Mouse (Mus musculus) ovary, postnatal 36 days (tissue): ENCODE measurements around the gene Ccp110.

Source experiments
- DNase-seq: peaks from one replicate; pipeline ENCODE4 v3.0.0; 2022; ENCODE audit warnings: low spot score, mixed read lengths

Ccp110 gene

DNA sequence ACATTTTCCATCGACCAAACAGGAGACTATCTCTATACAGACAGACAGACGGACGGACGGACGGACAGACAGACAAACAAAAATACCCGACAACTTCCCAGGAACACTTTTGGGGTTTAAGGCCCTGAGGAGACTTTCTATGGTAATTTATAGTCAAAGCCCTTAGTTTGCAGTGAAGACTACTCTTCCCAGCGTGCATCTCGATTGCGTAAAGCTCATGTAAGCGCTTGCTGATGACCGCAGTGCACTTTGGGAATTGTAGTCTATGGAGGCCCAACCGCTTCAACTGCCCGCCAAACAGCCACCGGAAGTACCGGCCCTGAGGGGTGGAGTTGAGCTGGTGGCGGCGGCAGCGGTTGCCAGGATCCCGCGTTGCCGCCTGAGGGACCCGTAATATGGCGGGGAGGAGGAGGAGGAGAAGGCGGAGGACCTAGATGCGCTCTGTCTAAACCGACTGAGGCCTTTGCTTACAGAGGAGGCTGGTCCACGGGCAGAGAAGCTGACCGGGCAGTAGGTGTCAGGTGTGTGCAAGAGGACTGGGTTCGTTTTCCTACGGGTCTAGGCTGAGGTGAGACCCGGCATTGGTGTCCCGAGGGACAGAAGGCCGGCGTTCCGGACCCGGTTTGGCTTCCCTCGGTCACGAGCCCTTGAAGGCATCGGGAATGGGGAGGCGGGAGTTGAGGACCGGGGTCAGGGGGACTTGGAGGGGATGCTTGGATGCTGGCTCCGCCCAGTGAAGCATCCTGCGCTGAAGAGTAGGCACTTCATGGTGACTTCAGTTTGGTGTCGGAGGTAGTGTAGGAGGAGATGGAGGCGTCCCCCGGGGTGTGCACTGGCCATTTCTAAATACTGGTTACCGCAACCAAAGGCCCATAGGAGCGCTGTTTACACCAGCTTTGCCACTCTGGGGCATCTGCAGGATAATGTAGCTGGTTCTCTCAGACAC, at the start of gene Ccp110:
TSS of gene Ccp110 (plus strand) at position 325 of the 946 bp plus-strand sequence.
- DNase-seq = peak; percentile 89

DNA sequence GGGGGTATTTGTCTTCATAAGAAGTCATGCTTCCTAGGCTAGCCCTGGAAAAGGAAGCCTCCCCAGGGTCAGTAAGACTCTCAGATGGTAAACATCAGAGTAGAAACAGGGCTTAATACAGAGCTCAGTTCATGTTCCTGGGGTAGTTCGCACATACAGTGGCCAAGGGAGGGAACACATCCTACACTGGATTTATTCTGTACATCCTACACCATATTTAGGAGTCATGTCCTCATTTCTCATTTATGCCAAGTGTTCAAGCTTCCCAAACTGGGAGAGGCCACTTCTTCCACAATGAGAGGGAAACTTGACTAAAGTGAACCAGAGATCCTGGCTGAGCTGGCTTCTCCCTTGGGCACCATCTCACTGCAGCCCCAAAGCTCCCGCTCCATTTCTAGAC, 44.6 kb upstream of the Ccp110 start:
- no peak for DNase-seq

DNA sequence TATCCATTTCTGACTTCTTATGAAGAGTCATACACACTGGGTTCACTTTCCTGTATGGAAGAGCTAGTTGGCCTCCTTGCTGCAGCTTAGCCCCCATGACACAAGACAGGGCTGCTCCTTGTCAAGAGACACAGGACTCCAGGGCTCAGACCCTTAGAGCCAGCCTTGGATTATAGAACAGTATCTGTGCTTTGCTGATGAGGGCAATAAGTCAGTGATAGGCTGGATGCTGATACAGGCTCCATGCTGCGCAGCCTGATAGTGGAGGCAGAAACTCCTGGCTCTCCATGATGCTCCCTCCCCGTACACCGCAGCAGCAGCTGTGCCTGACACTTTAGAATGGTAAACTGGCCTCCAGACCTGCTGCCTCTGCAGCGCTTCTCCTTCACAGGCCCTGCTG, 42.2 kb upstream of the Ccp110 start:
- no peak for DNase-seq

DNA sequence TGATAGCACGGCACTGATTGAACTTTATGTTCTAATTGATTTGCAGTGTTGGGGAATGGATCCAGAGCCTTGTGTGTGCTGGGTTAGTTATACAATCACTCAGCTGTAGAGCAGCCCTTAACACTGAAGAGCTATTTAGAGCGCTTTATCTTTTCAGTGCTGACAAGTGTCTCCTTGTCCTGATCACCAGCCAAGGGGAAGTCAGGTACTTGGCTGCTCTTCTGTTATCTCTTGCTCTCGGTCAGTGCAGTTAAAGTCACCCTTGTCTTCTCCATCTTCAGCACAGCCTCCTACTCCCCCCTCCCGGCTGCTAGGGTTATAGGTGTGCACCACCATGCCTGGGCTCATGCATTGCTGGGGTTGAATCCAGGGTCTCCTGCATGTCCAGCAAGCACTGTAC, 35.5 kb upstream of the Ccp110 start:
- no peak for DNase-seq

DNA sequence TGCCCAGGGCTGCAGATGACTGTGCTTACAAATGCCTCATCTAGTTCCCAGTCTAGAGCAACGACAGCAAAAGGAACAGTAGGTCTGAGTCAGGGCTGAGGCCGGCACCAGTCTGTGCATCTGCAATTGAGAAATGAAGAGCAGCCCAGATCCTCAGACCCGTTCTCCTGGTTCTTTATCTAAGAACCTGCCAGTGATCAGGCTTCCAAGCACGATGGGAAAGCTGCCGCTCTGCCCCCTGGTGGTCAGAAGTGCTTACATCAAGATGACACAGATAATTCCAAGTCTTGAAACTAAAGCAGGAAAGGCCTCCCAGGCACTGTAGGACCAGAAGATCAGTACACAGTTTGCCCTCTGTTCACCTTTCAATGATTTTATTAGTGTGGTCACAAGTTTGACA, 24.2 kb upstream of the Ccp110 start:
- peak; percentile 54 for DNase-seq

DNA sequence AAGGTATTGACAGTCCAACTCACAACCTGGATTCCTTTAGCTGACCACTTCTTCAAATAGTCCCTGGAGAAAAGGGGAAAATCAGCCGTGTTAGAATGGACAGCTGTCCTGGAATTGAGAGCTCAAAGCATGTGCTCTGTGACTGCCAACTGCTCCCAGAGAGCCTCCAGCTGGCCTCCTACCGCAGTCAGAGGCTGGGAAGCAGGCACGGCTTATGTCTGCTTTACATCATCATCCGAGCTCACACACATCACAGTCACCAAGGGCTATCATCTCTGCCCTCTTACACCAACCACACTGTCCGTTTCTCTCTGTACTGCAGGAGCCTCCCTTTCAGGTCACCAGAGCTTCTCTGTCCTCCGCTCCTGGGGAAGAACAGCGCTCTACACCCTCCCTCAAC, 23.3 kb upstream of the Ccp110 start:
- DNase-seq = no peak

DNA sequence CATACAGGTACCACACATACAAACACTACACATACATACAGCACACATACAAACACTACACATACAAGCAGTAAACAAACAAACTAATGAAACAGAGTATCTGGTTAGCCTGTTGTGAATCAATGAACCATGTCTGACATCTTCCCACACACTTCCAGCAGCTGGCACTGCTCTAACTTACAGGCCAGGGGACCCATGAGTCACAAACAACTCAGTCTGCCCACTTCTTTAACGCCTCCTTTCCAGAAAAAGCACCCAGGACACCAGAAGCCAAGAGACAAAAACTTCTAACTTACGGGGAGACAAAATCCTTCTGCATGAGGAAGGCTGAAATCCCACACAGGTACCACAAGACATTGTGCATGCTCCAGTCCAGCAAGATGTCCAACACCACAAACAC, 21.1 kb upstream of the Ccp110 start:
- no peak for DNase-seq

DNA sequence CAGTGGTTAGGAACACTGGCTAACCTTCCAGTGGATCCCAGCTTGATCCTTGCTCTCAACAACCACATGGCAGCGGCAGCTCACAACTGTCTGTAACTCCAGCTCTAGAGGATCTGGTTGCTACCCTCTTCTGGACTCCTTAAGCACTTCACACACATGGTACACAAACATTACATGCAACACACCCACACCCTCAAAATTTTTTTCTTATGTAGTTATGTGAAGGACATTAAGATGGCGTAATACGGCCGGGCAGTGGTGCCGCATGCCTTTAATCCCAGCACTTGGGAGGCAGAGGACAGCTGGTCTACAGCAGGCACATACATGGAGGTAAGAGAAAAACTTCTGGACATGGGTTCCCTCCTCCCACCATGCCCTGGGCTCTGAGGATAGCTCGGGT, 16.2 kb upstream of the Ccp110 start:
- DNase-seq = no peak

DNA sequence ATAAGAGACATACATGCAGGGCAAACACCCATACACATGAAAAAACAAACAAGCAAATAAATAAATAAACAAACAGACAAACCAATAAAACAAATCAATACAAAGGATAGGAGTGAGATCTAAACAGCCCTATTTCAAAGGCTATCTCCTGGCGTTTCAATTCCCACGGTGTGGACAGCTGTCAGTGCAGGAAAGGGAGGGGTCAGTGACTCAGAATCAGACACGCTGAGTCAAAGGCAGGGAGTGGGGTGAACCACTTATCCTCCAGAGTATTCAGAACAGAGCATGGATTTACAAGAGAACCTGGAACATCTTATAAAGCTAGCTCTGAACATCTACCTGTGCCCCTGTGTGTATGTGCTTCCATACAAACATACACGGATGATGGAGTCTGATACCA, 15.2 kb upstream of the Ccp110 start:
- DNase-seq = no peak

DNA sequence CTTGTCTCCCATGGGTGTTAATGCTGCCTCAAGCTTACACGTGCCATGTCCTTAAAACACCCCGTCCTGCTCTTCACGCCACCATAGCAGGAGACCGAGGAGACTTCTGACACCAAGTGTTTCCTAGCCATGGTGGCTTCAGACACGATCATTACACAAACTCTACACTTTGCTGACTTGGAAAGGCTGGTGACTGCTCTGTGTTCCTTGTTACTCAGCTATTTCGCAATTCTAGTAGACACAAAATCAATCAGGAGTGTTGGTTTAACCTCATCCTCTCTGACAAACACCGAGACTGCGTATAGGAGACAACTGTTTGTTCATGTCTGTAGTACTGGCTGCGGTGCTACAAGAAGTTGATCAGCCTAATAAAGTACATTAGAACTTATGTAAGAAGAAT, 13.5 kb upstream of the Ccp110 start:
- no peak for DNase-seq

DNA sequence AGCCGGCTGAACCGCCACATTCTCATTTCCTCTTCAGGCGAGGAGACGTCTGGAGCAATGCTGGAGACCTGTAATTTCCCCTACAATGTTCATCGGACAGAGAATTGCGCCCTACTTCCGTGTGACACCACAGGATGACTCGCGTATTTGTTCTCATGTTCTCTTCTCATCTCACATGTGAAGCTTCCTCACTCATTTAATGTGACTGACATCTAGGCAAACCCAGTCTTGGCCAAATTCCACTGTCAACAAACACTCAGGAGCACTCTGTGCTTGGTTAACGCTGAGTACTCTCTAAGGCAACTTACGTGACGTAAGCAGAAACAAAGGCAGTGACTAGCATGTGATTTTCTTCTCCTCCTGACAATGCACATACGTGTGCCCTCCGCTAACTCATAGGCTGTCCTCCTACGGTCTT, 9.2 kb upstream of the Ccp110 start:
- no peak for DNase-seq

DNA sequence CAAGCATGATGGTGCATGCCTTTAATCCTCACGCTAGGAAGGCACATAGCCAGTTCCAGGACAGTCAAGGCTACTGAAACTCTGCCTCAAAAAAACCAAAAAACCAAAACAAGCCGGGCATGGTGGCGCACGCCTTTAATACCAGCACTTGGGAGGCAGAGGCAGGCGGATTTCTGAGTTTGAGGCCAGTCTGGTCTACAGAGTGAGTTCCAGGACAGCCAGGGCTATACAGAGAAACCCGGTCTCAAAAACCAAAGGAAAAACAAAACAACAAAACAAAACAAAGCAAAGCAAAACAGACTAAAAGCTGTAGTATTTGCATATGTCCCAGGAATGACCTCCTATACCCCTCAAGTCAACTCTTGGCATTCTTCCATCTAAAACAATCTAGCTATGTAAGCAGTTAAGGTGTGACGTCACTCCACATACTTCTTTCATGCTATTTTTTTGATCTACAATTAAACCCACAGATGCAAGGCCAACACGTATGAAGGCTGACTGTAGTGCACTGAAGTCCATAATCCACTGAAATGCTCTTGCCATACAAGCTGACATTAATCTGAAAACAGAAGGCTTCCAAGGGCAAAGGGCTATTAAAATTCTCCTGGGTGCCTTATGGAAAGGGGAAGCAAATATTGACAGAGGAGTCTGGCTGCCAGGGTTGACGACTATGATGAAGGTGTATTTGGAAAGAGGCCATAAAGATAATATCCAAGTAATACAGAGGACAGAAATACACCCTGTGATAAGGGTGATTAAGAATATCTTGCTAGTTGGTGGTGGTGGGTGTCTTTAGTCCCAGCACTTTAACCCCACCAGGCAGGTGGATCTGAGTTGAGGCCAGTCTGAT, 8.1 kb upstream of the Ccp110 start:
- DNase-seq = no peak

DNA sequence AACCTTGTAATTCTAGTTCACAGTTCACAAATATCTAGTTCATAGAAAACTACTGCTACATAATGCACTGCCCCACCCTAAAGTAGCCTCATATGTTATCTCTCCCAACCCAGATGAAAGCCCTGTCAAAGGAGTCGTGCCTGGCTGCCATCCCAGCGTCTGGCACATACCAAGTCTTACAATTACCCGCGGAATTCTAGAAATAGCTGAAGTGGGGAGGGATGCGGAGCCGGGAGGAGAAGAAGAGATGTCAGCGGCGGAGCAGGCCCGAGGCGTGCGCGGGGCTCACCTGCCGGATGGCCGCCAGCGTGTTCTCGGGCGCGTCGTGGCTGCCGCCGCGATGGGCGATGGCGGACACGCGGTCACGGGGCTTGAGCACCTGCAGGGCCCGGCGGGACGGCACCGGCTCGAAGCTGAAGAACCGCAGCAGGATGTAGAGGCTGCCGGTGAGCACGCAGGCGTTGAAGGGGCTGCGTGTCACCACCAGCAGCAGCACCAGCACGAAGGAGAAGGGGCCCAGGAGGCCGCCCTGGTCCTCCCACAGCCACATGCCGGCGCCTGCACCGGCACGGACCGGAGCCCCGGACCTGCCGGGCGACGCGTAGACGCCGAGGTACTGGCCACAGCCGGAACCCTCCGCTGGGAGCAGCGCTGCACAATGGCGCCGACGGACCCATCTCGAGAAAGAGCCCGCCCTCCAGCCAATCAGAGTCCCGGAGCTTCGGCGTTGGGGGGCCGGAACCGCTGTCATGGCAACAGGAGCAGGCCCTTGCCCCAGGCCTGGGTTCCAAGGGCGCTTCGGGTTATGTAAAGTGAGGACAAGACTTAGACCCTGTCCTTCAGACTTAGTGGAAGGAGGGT, 7.0 kb upstream of the Ccp110 start, which contains the start of gene Gde1:
TSS of gene Gde1 (minus strand) at position 678 of the 861 bp plus-strand sequence.
- DNase-seq = peak; percentile 92

DNA sequence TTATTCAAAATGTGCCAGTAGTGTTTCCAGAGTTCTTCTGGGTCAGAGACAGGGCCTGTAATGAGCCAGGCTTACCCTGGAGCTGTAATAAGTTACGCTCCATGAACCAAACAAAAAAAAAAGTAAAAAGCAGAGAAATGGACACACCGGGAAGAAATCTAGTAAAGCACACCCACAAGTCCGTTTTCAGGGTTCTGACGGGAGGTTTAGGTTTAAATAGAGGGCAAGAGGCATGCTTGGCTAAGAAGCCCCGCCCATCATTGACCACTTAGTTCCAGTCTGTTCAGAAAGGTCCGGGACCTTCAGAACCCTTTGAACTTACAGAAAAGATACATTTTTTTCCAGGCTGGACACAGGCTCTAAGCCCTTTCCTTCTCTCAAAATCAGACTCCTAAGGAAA, 6.3 kb upstream of the Ccp110 start:
- no peak for DNase-seq

DNA sequence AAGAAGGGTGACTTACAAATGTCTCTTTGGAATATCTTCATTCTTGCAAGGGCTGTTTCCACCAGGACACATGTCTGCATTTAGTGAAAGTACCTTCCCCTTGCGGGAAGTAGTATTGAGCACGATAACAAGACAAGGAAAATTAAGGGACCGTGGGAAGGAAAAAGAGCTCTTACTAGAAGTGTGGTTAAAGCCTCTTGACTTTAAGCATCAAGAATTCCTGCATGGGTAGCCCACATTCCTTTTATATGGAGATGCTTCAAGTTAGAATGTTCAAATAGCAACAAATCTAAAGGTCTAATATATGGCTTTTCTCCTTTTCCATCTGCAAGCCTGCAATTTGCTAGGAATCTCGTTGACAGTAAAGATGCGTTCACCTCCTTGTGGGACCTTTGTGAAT, 5.9 kb upstream of the Ccp110 start:
- no peak for DNase-seq

DNA sequence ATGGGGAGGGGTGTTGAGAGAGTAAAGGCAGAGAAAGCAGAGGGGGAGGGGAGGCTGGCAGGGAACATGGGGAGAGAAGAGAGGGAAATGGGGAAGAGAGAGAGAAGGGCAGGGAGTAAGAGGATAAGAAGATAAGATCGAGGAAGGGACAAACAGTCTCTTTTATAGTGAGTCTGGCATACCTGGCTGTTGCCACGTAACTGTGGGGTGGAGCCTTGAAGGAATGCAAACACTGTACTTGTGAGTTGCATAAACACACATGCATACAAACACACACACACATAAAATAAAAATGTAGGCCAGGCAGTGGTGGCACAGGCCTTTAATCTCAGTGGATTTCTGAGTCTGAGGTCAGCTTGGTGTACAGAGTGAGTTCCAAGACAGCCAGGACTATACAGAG, 5.1 kb upstream of the Ccp110 start:
- DNase-seq = no peak

DNA sequence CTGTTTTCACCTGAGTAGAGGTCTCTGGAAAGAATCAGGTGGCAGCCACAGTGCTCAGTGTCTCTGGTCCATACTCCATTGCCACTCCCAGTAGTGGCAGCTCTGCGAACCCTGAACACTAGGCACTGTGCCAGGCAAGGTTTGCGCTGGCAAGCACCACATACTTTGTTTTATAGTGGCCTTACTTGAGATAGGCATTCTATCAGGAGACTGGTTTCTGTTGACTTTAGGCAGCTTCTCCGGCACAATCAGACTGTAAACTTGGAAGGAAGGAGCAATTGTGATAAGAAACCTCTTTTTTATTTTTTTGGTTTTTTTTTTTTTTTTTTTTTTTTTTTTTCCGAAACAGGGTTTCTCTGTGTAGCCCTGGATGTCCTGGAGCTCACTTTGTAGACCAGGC, 4.3 kb upstream of the Ccp110 start:
- DNase-seq = peak; percentile 21

DNA sequence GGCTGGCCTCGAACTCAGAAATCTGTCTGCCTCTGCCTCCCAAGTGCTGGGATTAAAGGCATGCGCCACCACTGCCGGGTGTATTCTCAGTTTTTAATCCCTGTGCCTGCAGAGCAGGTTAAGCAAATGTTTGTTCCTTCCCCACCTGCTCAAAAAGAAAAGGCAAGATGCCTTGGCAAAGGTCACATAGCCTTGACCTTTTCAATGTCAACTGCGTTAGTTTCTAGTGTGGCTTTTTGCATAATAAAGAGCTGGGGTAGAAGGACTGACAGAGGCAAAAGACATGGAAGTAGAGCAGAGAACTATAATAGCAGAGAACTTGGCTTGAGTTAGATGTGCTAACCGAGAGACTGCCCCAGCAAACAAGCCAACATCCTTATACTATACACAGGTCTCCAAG, 1.6 kb upstream of the Ccp110 start:
- no peak for DNase-seq

DNA sequence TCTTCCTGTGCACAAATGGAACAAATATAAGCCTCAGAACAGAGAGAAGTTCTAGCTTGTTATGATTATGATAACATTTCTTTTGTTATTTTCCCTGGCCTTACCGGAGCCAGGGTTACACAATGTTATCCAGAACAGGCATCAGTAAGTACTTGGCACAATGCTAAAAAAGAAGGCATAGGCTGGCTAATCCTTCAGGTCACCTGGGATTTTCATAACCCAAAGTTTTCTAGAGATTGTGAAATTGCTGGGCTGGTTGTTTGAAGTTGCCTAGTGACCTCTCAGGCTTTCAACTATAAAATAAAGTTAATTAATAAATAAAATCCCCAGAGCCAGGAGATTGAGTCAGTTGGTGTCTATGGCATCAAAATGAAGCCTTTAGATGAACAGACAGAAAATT, 2.5 kb downstream of the Ccp110 start:
- no peak for DNase-seq

DNA sequence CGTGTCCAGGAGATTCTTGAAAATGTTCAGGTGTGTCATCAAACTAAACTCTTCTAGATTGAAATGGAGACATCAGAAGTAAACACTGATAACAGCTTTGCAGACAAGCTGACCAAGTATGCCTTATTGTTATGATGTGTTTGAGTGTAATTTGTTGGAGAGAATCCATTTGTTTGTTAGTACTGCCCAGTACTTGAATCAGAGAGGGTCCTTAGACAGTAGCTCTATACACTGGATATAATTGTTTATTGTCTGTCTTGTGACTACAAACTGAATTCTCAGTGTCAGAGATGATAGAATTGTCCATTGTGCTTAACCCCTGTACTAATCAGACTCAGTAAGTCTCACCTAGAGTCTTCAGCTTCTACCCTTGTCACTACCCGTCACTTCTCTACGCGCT, 5.7 kb downstream of the Ccp110 start:
- DNase-seq = no peak

DNA sequence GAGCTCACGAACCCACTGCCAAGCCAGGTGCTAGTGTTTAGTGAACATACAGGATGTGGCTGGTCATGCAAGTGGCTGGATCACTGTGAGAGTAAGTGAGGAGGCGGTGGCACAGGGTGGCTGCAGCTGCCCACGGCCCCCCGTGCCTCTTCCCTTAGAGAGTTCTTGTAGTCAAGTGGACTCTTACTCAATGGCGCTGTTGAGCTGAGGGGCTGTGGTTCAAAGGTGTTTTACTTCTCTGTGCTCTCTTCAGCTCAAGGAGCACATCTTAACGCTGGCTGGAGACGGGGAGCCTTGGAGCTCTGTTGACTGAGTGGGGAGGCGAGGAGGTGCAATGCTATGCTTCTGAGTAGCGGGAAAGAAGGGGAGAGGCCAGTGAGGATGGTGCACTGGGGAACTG, 11.6 kb downstream of the Ccp110 start:
- DNase-seq = no peak

DNA sequence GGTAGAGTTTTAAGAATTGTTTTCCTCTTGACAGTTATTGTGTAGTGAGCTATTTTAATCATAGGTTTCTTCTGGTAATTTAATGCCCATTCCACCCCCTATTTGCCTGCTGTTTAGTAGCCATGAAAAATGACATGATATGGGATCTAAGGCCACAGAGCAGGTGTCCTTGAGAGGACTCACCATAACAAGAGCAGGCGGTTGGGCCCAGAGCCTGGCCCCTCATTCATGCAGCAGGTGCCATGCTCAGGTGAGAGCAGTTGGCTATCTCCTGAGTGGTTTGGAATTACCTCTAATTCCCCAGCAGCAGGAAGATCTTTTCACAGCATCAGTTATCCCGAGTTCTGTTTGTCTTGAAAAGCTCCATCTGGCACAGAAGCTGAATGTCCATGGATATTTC, 13.1 kb downstream of the Ccp110 start:
- no peak for DNase-seq
